Mouse (Mus musculus) small intestine, adult 2 months (tissue): Measurements from ENCODE around the gene Manba. TPM values are rescaled to one million over a fixed set of nuclear protein-coding genes. Genes with fewer than 3 reads are reported as not detected.
A peak's percentile ranks its signal among the peaks of the same experiment; 100 is the strongest.

ENCODE experiments used
- H3K27ac ChIP-seq: fragments of 200-500 bp; 2 replicates; pipeline ENCODE4 v1.5.1; 2012; ENCODE audit warnings: low read depth, low read length, control low read depth, inconsistent platforms; ENCODE audit not compliant: insufficient read depth
- H3K27me3 ChIP-seq: fragments of 200-500 bp; 2 replicates; pipeline ENCODE4 v1.6.1; 2012; ENCODE audit warnings: mild to moderate bottlenecking, moderate library complexity, low read length, inconsistent platforms; ENCODE audit not compliant: control insufficient read depth, insufficient read depth
- H3K36me3 ChIP-seq: fragments of 200-500 bp; 2 replicates; pipeline ENCODE4 v1.6.1; 2012; ENCODE audit warnings: mild to moderate bottlenecking, low read length, control low read depth, inconsistent platforms; ENCODE audit not compliant: control insufficient read depth, insufficient read depth
- H3K4me1 ChIP-seq: fragments of 200-500 bp; 2 replicates; pipeline ENCODE4 v1.6.1; 2012; ENCODE audit warnings: low read length, inconsistent platforms, mixed read lengths; ENCODE audit not compliant: control insufficient read depth, insufficient read depth, insufficient read length
- H3K4me3 ChIP-seq: fragments of 200-500 bp; 2 replicates; pipeline ENCODE4 v1.5.1; 2012; ENCODE audit warnings: low read depth, mild to moderate bottlenecking, control low read depth, inconsistent platforms, low read length, moderate library complexity
- CTCF ChIP-seq: fragments of 200-500 bp; IDR thresholded peaks from 2 replicates; pipeline ENCODE4 v1.5.1; 2012; ENCODE audit warnings: low read depth, mild to moderate bottlenecking, control low read depth, inconsistent platforms, low read length, moderate library complexity, mixed read lengths; ENCODE audit not compliant: insufficient replicate concordance, insufficient read length; ENCODE audit errors: extremely low read depth
- POLR2A ChIP-seq: fragments of 200-500 bp; IDR thresholded peaks from 2 replicates; pipeline ENCODE4 v1.6.1; 2012; ENCODE audit warnings: low read depth, mild to moderate bottlenecking, control low read depth, inconsistent platforms, low read length, moderate library complexity
- WGBS: fragments of 180-500 bp; shearing (Covaris S2); methylation state at CpG from one replicate; pipeline ENCODE4 v1.1.7; 2018; 5-methylcytosine and 5-hydroxymethylcytosine counted together
- polyA plus RNA-seq: library from polyadenylated mRNA; depleted of rRNA; stranded (reverse); fragments of >200 nt; gene quantifications from 2 replicates; pipeline ENCODE4 v1.2.3, GENCODE M21; 2012; rRNA removed

Manba gene
- polyA plus RNA-seq: 2.0 and 2.6 TPM in 2 replicates

GRCm38 (mm10) chr3:135485128-135485899, at the start of gene Manba:
Gene Manba (plus strand): TSS chr3:135485611.
- under 1% methylated on average over 48 of the region's 48 CpGs for WGBS
- no peak for TF ChIP-seq CTCF
- peak; percentile 44; the same call in 1 of the 2 replicates for TF ChIP-seq POLR2A
- no peaks in the 10 kb centered on the region for H3K36me3 ChIP-seq
- peak within 1 kb of the TSS; percentile 17 for H3K27ac ChIP-seq
- no peaks in the 10 kb centered on the region for H3K27me3 ChIP-seq
- peak within 1 kb of the TSS; percentile 93 for H3K4me3 ChIP-seq
- peaks cover 4% of the 10 kb centered on the region; the same call in 1 of the 2 replicates for H3K4me1 ChIP-seq

- TF ChIP-seq POLR2A (no peak), CTCF (no peak)
- no peak overlapping the region for H3K4me3 ChIP-seq
These were observed 48.4 kb upstream of the Manba start for GRCm38 (mm10) chr3:135436901-135437616.

GRCm38 (mm10) chr3:135437758-135438495, 47.5 kb upstream of the Manba start, which contains the start of gene Ube2d3:
Gene Ube2d3 (plus strand): TSS chr3:135438149.
- peaks cover 7% of the 10 kb centered on the region for H3K36me3 ChIP-seq
- WGBS: under 1% methylated on average over 56 of the region's 56 CpGs
- TF ChIP-seq POLR2A (peak; percentile 65), CTCF (no peak)
- no peaks in the 10 kb centered on the region for H3K27me3 ChIP-seq
- peak within 1 kb of the TSS; percentile 100 for H3K4me3 ChIP-seq
- H3K27ac ChIP-seq: peak within 1 kb of the TSS; percentile 100
- no peaks in the 10 kb centered on the region for H3K4me1 ChIP-seq

More at GRCm38 (mm10) chr3:135436901-135437616, 48.4 kb upstream of the Manba start:
- Histone ChIP-seq H3K27ac (peak overlapping the region; percentile 73), H3K4me1 (no peaks in the 10 kb centered on the region), H3K36me3 (peaks cover 3% of the 10 kb centered on the region; the same call in 1 of the 2 replicates), H3K27me3 (no peaks in the 10 kb centered on the region)
- 55% methylated on average over 14 of the region's 14 CpGs for WGBS

GRCm38 (mm10) chr3:135438531-135438912, 46.9 kb upstream of the Manba start:
- Histone ChIP-seq H3K4me3 (peak overlapping the region; percentile 100), H3K36me3 (peaks cover 12% of the 10 kb centered on the region), H3K27me3 (no peaks in the 10 kb centered on the region), H3K27ac (peak overlapping the region; percentile 100), H3K4me1 (0 out of 2 replicates have a peak, but pooled peaks cover 2% of the 10 kb centered on the region)
- WGBS: under 1% methylated on average over 48 of the region's 50 CpGs
- no peak for TF ChIP-seq CTCF
- peak; percentile 60 for TF ChIP-seq POLR2A

GRCm38 (mm10) chr3:135438913-135439531, 46.4 kb upstream of the Manba start:
- no peak for TF ChIP-seq CTCF
- TF ChIP-seq POLR2A: no peak; the same call in 1 of the 2 replicates
- WGBS: under 1% methylated on average over 68 of the region's 76 CpGs
- Histone ChIP-seq H3K27me3 (no peaks in the 10 kb centered on the region), H3K36me3 (peaks cover 13% of the 10 kb centered on the region), H3K4me1 (0 out of 2 replicates have a peak, but pooled peaks cover 2% of the 10 kb centered on the region), H3K4me3 (peak overlapping the region; percentile 100), H3K27ac (peak overlapping the region; percentile 100)

- H3K4me3 ChIP-seq: peak overlapping the region; percentile 100
- H3K27ac ChIP-seq: peak overlapping the region; percentile 100
- WGBS: under 1% methylated on average over 15 of the region's 15 CpGs
- 0 out of 2 replicates have a peak, but pooled peaks cover 2% of the 10 kb centered on the region for H3K4me1 ChIP-seq
- H3K27me3 ChIP-seq: no peaks in the 10 kb centered on the region
- no peak for TF ChIP-seq CTCF
- no peak for TF ChIP-seq POLR2A
- peaks cover 13% of the 10 kb centered on the region for H3K36me3 ChIP-seq
These were observed 45.8 kb upstream of the Manba start for GRCm38 (mm10) chr3:135439651-135440050.
